ENCODE assay signal across 31 mouse cellular contexts in the genomic region with DNA sequence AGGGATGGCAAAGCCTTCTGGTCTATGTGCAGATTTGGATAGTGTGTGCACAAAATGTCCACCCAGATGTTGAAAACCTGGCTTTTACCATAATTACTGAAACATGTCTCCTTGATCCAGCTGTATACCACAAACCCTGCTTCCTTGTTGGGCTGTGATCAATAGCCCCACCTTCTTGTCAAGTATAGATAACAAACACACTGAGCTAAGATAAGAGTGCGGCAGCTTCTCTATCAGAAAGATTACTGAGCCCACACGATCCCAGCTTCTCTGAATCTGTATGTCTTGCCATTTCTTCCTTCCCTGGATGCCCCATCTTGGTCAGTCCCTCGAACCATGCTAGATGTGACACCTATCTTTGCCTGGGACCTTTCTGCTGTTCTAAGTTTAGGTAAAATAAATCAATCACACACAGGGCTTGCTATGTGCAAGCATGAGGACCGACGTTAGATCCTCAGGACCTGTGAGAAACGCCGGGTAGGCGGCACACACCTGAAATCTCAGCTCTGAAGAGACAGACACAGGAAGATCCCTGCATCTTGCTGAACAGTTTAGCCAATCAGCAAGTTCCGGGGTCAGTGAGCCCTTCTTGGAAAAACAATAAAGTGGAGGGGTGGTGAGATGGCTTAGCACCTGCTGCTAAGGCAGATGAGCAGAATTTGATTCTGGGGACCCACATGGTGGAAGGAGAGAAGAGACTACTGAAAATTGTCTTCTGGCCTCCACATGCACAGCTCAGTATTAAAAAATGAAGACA. TPM values are rescaled to one million over a fixed set of nuclear protein-coding genes. Genes with fewer than 3 reads are reported as not detected.
DNase-seq lines count a peak whose midpoint lies in the region; ATAC-seq and TF ChIP-seq lines count a peak whose summit lies in the region.
"Had no signal": no experiment of that assay in that cellular context is flagged by ENCODE, and none has a peak within 500 bp of the region (broad histone marks: within the 10 kb centered on the region; RNA-seq: fewer than 3 reads in every experiment).

No protein-coding gene starts in this region.

- no peaks in the 10 kb centered on the region for H3K27me3 ChIP-seq in midbrain, embryonic 11.5 days (ENCODE audit: control insufficient read depth, insufficient read depth, low read length)
- H3K27me3 ChIP-seq in midbrain, postnatal 0 days (ENCODE audit: insufficient read depth, low read length) = no peaks in the 10 kb centered on the region
- no peaks in the 10 kb centered on the region for H3K27me3 ChIP-seq in liver, embryonic 13.5 days
- H3K27me3 ChIP-seq: embryonic facial prominence, embryonic 15.5 days; forebrain, embryonic 12.5 days; limb, embryonic 13.5 days; neural tube, embryonic 12.5 days had no signal

- WGBS in midbrain, embryonic 11.5 days = 90% methylated on average over 9 of the region's 9 CpGs
- WGBS in midbrain, postnatal 0 days = 91% methylated on average over 9 of the region's 9 CpGs
- 57% methylated on average over 9 of the region's 9 CpGs for WGBS in liver, embryonic 13.5 days (ENCODE audit: insufficient replicate concordance)

- TF ChIP-seq CTCF in midbrain, postnatal 0 days (IDR thresholded peaks at IDR 0.05) = no peak

- H3K4me2 ChIP-seq in midbrain, embryonic 11.5 days = no peak overlapping the region
- H3K4me2 ChIP-seq in midbrain, postnatal 0 days (ENCODE audit: low read depth, low read length, poor library complexity, severe bottlenecking) = no peak overlapping the region
- peak overlapping the region; percentile 31 for H3K4me2 ChIP-seq in liver, embryonic 13.5 days
- H3K4me2 ChIP-seq: embryonic facial prominence, embryonic 15.5 days; forebrain, embryonic 12.5 days; heart, embryonic 11.5 days; hindbrain, embryonic 13.5 days; limb, embryonic 13.5 days; neural tube, embryonic 12.5 days had no signal

- no peaks in the 10 kb centered on the region for H3K4me1 ChIP-seq in midbrain, embryonic 11.5 days (ENCODE audit: control insufficient read depth, insufficient read depth, low read length)
- H3K4me1 ChIP-seq in midbrain, postnatal 0 days (ENCODE audit: insufficient read depth, low read length) = no peaks in the 10 kb centered on the region; the same call in 1 of the 2 replicates
- H3K4me1 ChIP-seq in liver, embryonic 13.5 days (replicated peaks) = peaks cover 65% of the 10 kb centered on the region
- H3K4me1 ChIP-seq: limb, embryonic 13.5 days had no signal

- H3K4me3 ChIP-seq in midbrain, embryonic 11.5 days (ENCODE audit: low read depth, low read length) = no peak overlapping the region
- H3K4me3 ChIP-seq in midbrain, postnatal 0 days (ENCODE audit: low read depth, low read length) = no peak overlapping the region
- H3K4me3 ChIP-seq in liver, embryonic 13.5 days (replicated peaks) = no peak overlapping the region
- H3K4me3 ChIP-seq: embryonic facial prominence, embryonic 10.5 days; embryonic facial prominence, embryonic 15.5 days; forebrain, embryonic 12.5 days; hindbrain, embryonic 13.5 days; layer of hippocampus, adult 2 months; limb, embryonic 13.5 days; myocyte; neural tube, embryonic 12.5 days had no signal

- no peaks in the 10 kb centered on the region for H3K36me3 ChIP-seq in midbrain, embryonic 11.5 days (ENCODE audit: control insufficient read depth, insufficient read depth, low read length)
- no peaks in the 10 kb centered on the region for H3K36me3 ChIP-seq in midbrain, postnatal 0 days (ENCODE audit: insufficient read depth, low read length)
- H3K36me3 ChIP-seq in liver, embryonic 13.5 days = no peaks in the 10 kb centered on the region
- H3K36me3 ChIP-seq: embryonic facial prominence, embryonic 10.5 days; embryonic facial prominence, embryonic 15.5 days; forebrain, embryonic 12.5 days; hindbrain, embryonic 13.5 days; limb, embryonic 13.5 days; neural tube, embryonic 12.5 days had no signal

- peak; percentile 74 for DNase-seq in midbrain, embryonic 11.5 days (ENCODE audit: low spot score, missing footprints)
- DNase-seq in midbrain, postnatal 0 days (ENCODE audit: low spot score) = no peak
- DNase-seq in liver, embryonic 13.5 days = peak; percentile 27
- peak; percentile 15 for DNase-seq in thymus, postnatal 0 days (ENCODE audit: low spot score)
- DNase-seq in adrenal gland, adult 8-10 months = no peak
- no peak for DNase-seq in kidney, postnatal 36 days
- no peak for DNase-seq in MN1 (ENCODE audit: low spot score)
- DNase-seq: adrenal gland, postnatal 36 days; cerebellum, adult 18-20 months; cerebellum, postnatal 14 days; gastrocnemius, postnatal 14 days; heart, adult 18-20 months; heart, postnatal 4 days; kidney, adult 9 months; kidney, postnatal 10 days; lung, adult 2 months; lung, postnatal 10 days; right cerebral cortex, adult 18-20 months; spleen, adult 18-20 months had no signal

- no peaks in the 10 kb centered on the region for H3K9me3 ChIP-seq in midbrain, embryonic 11.5 days (ENCODE audit: control insufficient read depth, low read length)
- H3K9me3 ChIP-seq in midbrain, postnatal 0 days (ENCODE audit: low read length) = no peaks in the 10 kb centered on the region
- H3K9me3 ChIP-seq in liver, embryonic 13.5 days (replicated peaks) = no peaks in the 10 kb centered on the region
- H3K9me3 ChIP-seq: embryonic facial prominence, embryonic 10.5 days; embryonic facial prominence, embryonic 15.5 days; forebrain, embryonic 12.5 days; hindbrain, embryonic 13.5 days; limb, embryonic 13.5 days; neural tube, embryonic 12.5 days had no signal

- no peak overlapping the region for H3K27ac ChIP-seq in midbrain, embryonic 11.5 days (ENCODE audit: low read depth, low read length)
- no peak overlapping the region for H3K27ac ChIP-seq in midbrain, postnatal 0 days (ENCODE audit: low read depth, low read length)
- H3K27ac ChIP-seq in liver, embryonic 13.5 days = peak overlapping the region; percentile 67
- H3K27ac ChIP-seq: embryonic facial prominence, embryonic 10.5 days; embryonic facial prominence, embryonic 15.5 days; forebrain, embryonic 12.5 days; hindbrain, embryonic 13.5 days; layer of hippocampus, adult 2 months; limb, embryonic 13.5 days; macrophage; neural tube, embryonic 12.5 days had no signal

- no peak overlapping the region for H3K9ac ChIP-seq in midbrain, embryonic 11.5 days (ENCODE audit: low read length)
- no peak overlapping the region for H3K9ac ChIP-seq in midbrain, postnatal 0 days (replicated peaks; ENCODE audit: low read length, poor library complexity, severe bottlenecking)
- 0 out of 2 replicates have a peak overlapping the region, but pooled peaks have one; percentile 34 for H3K9ac ChIP-seq in liver, embryonic 13.5 days
- H3K9ac ChIP-seq: embryonic facial prominence, embryonic 15.5 days; forebrain, embryonic 12.5 days; hindbrain, embryonic 13.5 days; limb, embryonic 13.5 days; neural tube, embryonic 12.5 days had no signal

- no peak for ATAC-seq in midbrain, embryonic 11.5 days (ENCODE audit: low FRiP score)
- ATAC-seq in midbrain, postnatal 0 days (ENCODE audit: low FRiP score) = no peak
- no peak for ATAC-seq in liver, embryonic 13.5 days (ENCODE audit: low read depth)
- ATAC-seq: intestine, postnatal 0 days; midbrain, embryonic 16.5 days had no signal

RNA-seq across cellular contexts. Expression of a gene that starts 31.8 kb away (rescaled TPM):
- polyA plus RNA-seq in midbrain, embryonic 11.5 days (2014; fragmentation: Nextera tagmentation; extraction: Ambion mirVana) = 48.8 and 57.0 TPM in 2 replicates
- total RNA-seq in midbrain, postnatal 0 days (2014; rRNA removed) = 1.1 and 3.1 TPM in 2 replicates
- polyA plus RNA-seq in midbrain, postnatal 0 days (2015; fragmentation: Nextera tagmentation; extraction: Ambion mirVana) = 2.6 and 3.1 TPM in 2 replicates
- 101 and 144 TPM in 2 replicates for polyA plus RNA-seq in liver, embryonic 13.5 days (2015; fragmentation: Nextera tagmentation; extraction: Ambion mirVana)
- polyA plus RNA-seq in thymus, postnatal 0 days (2015; fragmentation: Nextera tagmentation; extraction: Ambion mirVana) = 81.1 and 91.3 TPM in 2 replicates
- total RNA-seq in adrenal gland, adult 8-10 months (2022) = 1 to 10 TPM; 1.3 to 2.1 (median 2.0) TPM

Comparison
In these comparisons a context has a peak if more than half of its experiments do, and no peak if none do; other contexts are left out.
1. DNase-seq: peak in midbrain, embryonic 11.5 days (single experiment), liver, embryonic 13.5 days (single experiment) and thymus, postnatal 0 days (single experiment); none in midbrain, postnatal 0 days (single experiment), adrenal gland, adult 8-10 months (single experiment), kidney, postnatal 36 days (0 of 2) and MN1 (single experiment).
2. RNA of a gene that starts 31.8 kb away (polyA plus RNA-seq): 101 to 144 TPM in liver, embryonic 13.5 days, 81.1 to 91.3 TPM in thymus, postnatal 0 days and 48.8 to 57.0 TPM in midbrain, embryonic 11.5 days; 2.6 to 3.1 TPM in midbrain, postnatal 0 days; every median in the first group is over 10 times any median in the second.